Mouse (Mus musculus) natural killer cell, adult 2 months (primary cell): ENCODE results near the gene Rbks.
"Not testable (repeated sequence)": the region's sequence is repeated elsewhere in the genome, so short reads cannot be mapped to it uniquely, and the experiment has no call there.

Experiments
- DNase-seq, 2 experiments: peaks; one replicate each; pipeline ENCODE4 v3.0.0; 2022; ENCODE audit warnings: low spot score in 2 of 2

Rbks gene

DNA sequence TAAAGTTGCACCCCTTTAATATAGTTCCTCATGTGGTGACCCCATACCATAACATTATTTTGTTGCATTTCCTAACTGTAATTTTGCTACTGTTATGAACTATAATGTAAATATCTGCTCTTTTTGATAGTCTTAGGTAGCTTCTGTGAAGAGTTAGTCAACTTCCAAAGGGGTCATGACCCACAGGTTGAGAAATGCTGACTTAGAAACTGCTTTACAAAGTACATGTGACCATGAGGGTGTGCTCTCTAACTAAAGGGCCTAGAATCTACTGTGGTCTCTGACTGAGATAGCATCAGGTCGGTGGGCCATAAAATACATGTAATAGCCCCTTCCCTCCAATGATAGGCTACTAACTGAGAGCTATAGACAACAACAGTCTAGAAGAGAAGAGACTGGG is 19.4 kb downstream of the Rbks start:
- no peak for DNase-seq

DNA sequence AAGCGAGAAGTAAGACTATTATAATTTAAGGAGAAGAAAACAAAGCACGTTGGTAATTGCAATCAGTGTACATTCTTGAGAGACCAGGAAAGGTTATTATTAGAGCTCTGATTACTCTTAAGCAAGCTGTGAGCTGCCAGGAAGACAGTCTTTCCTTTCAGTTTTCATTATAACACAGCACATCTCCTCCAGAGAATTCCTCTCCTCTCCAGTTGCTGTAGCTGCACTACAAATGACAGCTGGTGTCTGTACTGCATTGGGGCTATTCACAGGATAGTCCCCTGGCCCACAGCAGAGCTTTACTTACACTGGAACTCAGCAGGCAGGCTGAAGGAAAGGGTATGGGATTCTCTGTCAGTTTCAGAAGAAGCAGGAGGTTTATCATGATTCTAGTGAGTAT is 24.0 kb downstream of the Rbks start:
- no peak for DNase-seq

DNA sequence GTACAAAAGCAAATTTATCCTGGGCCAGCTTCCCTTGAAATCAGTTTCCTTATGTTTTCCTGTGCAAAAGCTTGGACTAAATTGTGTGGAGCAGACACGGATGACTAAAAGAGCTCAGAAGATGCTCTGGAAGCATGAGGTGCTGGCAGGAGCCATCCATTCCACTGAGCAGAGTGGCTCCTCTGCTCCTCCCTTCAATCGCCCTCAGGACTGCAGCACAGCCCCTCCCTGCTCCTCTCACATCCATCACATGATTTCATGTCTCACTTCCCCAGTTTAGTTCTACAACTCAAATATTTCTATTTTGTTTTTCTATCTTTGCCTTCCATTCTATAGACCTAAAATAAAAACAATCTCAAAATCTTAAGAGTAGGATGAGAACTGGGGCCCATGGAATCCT is 26.3 kb downstream of the Rbks start:
- DNase-seq = no peak

DNA sequence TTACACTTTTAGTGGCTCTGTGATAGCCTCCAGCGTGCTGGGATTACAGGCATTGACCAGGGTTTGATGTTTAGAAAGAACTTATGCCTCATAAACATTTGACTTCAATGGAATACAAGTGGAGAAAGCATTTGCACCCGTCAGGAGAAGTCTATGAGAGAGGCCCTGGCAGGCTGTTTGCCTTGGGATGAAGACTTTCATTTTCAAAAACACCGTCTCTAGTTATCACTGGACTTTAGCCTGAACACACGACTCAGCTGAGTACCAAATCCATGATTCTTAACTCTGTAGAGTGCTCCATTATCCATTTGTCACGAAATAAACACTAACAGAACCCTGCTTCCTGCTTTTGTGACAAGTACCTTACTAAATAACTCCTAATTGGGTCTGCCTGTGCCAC is 27.4 kb downstream of the Rbks start:
- no peak for DNase-seq

DNA sequence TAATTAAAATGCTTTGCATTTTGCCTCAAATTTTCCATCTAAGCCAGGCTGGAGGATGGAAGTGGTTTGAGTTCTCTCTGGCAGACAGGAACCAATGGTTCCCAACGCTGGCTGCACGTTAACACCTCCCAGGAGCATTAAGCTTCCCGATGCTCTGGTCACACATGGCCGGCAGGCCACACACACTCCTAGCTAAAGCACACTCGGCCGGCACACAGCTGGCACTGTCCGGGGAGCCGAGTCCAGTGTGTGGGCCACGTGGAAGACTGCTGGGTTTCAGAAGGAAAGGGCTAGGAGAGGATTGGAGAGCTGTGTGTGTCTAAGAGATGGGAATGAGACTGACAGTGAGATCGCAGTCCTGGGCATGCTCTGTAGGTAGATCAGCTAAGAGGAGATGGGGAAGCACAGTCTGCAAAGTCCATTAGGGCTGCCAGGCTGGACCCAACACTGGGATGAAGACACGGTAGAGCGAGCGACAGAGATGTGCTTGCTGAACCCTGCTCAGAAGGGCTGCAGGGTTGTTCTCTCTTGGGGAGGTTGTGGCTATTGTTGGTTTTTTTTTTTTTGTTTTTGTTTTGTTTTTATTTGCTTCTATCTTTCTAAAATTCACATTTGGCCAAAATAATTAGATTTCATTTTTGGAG is 29.0 kb downstream of the Rbks start:
- no peak for DNase-seq

DNA sequence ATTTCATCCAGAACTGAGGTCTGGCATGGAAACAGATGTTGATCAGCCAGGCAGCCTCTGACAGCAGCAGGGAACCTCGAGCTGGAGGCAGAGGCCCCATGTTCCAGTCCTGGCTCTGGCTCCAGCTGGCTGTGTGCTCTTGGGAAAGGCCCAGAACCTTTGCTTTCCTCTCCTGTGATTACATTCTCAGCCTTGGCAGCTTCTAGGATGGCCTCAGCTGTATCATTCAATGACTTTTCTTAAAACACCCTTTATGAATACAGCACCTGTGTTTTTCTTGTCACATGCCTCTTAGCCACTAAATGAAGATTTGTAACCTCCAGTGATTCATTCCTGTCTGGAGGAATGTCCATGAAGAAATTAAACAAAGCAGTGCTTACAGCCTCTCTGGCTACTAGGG is 31.3 kb downstream of the Rbks start:
- DNase-seq = no peak

DNA sequence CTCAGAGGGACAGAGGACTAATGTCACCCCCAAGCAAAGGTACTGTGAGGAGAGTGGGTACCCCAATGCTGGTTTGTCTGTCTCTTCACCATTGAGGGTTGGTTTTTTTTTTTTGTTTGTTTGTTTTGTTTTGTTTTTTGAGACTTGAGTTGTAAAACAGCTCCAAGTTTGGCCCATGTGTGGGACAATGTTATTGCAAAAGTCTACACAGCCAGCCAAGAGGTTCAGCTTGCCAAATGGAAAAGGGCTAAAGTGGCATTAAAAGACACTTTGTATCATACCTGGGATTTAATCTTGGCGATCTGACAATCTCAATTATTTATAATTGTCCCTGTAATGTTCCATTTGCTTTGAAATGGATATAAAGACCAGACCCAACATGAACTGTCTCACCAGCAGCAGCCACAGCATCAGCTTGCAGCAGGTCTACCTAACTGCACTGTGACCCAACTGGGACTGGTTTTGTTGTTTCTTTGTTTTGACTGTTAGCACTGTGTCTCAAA is 41.7 kb downstream of the Rbks start:
- DNase-seq = no peak

DNA sequence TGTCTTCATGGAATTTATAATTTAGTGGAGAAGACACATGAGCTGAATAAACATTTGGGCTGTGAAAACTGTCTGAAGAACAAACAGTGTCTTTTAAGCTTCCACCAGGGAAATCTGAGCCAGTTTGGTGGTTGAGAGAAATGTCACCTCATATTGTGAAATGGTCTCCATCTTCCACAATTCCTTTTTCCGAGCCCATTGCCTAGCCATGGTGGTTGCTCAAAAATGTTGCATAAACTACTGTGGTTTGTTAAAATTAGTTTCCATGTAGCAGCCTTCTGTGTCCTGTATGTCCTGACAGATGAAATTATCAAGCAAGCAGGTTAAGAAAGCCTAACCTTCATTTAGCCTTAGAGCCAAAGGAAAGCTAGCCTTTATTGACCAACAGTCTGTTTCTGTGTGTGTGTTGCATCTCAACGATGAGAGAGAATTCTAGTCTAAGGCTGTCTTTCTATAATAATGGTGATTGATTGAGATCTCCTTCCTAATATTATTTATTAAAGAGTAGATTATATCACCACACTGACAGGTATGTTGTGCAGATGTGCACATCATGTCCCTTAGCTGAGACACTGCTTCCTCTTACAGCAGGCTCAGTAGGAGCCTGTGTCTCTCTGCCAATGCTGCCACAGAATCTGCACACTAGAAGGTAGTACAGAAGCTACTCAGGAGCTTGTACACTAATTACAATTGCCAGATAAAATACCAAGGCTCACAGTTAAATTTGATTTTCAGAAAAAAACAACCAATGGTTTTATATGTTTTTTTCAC is 46.7 kb downstream of the Rbks start:
- DNase-seq = no peak

DNA sequence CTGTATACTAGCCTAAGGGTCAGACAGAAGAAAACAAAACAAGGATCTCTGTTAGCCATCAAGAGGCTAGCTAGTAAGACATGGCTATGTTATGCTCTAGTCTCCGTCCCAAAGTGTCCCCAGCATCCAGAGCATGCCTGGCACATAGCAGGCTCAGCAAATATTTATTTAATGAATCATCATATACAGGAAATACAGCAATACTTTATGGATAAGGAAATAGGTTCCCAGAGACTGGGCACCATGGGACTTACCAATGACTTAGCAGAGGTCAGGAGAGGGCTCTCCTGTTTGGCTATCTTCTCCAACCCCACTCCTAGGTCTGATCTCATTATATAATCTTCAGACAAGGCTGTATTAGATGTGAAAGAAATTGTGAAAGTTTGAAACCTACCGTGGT is 50.1 kb downstream of the Rbks start:
- no peak for DNase-seq

DNA sequence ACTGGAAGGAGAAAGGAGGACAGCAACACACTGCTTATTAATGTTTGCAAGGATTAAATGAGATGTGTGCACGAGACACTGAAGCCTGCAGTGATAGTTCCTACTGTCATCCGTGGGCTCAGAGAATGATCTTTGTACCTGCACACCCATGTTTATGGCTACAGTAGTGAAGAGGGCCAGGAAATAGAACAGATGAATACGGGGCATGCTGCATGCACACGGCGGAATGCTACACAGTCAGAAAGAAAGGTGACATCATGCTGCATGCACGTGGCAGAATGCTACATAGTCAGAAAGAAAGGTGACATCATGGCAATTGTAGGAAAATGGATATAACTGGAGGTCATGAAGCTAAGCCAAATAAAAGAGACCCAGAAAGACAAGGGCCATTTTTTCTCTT is 50.9 kb downstream of the Rbks start:
- DNase-seq = no peak

DNA sequence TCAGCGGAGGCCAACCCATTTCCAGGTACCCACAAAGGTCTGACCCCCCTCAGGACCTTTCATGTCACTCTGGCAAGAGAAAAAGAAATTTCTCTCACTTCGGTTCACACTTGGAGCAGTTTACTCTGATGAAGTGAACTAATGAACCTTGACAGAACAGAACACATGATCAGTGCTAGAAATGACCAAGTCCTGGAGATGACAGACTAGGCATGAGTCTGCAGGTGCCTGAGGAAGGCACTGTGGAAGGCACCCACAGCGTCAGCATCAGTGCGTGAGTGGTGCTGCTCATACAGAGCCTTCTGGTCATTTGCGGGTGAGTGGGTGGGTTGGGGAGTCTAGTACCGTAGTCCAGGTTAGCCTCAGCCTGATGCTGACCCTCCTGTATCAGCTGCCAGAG is 51.6 kb downstream of the Rbks start:
- DNase-seq = no peak

DNA sequence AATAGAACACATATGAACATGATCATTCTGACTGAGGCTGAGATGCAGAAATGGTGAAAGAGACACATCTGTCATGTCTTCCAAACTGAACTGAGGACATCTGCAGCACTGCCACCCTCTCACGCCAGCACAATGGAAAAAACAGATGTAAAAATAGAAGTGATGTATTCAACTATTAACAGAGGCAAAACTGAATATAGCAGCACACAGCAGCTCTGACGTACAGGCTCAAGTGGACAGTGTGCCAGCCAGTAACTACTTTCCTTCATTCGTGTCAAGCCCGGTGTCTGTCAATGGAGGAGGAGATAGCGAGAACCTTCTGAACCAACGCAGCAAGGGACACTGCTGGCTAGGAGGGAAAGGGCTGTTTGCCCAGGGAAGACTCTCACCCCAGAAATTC is 52.6 kb downstream of the Rbks start:
- no peak for DNase-seq

DNA sequence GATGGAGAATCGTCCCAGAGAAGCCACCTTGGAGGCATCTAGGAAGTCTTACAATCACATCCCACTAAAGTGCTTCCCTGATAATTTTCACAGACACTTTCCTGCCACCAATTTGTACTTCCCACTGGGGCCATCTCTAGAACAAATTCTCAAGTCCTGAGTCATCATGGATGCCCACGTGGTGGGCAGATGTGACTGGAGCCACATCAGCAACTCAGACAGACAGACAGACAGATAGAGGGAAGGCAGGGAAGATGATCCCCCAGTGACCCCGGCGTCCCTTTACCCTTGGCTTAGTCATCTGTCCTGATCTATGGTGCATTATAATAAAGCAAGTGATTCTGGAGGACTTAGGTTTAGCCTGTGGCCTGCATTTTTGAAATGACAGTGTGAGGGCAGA is 53.2 kb downstream of the Rbks start:
- DNase-seq = no peak

DNA sequence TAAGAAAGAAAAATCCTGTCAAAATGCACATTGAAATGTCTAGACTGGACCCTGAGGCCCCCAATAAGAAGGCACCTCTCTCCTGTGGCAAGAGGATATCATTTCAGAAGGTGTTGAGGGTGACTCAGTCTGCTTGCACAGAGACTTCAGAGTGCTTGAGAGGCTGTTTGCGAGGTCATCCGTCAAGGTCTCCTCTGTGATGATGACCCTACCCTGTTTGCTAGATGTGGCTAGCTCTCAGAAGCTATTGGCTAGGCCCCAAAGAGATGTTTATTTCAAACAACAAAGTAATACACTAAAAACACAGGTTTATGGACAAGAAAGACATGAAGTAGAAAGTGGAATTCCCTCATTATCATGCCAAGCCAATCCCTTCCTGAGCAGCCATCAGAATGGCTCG is 55.1 kb downstream of the Rbks start:
- no peak for DNase-seq

DNA sequence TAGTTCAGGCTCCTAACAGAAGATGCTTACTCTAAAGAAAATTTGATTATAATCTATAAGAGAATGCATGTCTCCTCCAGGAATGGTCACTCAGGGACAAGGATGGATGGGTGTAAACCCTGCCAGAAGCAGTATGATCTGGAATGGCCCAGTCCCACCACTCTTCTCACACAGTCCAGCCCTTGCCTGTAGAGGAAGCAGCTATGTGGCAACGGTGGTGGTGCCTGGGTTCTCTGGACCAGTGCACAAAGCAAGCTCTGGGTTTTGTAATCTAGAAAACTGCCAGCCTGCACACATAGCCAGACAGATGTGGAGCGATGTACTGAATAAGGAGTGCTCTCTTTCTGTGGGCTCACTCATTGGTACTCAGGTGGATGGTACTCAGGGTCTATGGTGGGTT is 56.9 kb downstream of the Rbks start:
- no peak for DNase-seq

DNA sequence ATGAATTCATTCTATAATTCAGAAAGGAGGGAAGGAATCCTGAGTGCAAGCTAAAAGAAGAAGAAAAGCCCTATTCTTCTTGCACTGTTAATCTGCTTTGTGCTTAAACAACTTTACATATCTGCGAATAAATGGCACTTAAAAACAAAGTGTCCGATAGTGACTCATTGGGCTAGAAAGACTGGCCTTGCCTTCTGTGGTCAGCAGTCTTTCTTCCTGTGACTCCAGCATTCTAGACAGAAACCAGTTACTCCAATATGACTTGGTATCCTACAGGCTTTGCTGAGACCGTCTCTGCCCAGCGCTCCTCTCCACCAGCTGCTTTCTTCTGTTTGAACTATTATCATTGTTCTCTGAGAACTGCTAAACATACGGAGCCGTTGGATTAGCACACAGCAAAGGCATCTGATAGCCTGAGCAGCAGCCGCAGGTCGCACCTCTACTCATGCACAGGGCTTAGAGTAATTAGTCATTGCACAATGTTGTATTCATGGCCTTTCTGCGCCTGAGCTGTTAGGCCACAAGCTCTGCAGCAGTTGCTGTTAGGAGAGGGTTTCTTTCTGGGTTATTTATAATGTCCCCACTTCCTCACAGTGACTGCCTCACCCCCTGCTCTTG is 60.7 kb downstream of the Rbks start:
- DNase-seq = peak; percentile 46 to 68

DNA sequence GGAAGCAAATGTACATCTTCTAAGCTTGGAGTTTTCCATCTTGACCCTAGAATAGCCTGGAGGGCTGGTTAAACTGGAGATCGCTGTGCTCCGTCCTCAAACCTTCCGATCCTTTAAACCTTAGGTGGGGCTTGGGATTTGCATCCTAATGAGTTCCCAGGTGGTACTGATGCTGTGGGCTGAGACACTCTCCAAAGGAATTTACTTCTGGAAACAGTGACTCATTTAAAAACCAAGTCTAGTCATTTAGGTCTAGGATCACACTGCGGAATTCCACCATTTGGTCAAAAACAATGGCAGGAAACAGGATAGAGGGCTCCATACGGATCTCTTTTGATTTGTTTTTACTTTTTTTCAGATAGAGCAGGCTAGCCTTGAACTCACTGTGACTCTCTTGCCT is 62.7 kb downstream of the Rbks start:
- DNase-seq = no peak

DNA sequence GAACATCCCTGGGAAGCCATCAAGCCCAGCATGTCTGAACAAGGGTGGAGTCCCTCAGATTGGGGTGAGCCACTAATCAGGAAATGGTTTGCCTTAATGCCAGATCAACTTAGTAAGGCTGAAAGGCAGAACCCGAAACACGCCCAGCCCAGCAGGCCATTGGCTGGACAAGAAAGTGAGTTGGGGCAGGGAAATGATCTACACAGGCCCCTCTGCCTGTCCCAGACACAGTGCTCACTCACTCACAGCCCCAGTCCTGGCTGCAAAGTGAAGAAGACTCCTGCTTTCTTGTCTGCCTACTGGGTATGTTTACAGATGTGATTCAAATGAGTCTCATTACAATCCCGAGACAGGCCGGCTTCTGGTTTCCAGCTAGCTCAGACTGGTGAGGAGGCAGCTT is 63.3 kb downstream of the Rbks start:
- DNase-seq = no peak

DNA sequence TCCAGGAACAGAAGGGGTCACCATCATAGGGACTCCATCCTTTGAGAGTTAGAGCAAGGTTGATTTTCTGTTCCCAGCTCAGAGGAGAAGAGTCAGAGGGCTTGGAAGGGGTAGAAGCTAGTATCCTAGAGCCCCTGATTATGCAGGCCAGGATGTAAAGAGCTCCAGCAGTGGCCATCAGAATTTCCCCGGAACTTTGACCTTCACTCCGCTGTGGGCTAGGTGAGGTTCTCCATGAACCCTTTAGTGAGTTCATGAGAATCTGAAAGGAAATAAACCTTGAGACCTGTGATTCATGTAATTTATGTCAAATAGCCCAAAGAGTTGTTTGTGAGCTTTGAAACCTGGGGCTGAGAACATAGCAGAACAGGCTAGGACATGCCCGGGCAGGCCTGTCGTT is 66.3 kb downstream of the Rbks start:
- DNase-seq = not testable (repeated sequence)

DNA sequence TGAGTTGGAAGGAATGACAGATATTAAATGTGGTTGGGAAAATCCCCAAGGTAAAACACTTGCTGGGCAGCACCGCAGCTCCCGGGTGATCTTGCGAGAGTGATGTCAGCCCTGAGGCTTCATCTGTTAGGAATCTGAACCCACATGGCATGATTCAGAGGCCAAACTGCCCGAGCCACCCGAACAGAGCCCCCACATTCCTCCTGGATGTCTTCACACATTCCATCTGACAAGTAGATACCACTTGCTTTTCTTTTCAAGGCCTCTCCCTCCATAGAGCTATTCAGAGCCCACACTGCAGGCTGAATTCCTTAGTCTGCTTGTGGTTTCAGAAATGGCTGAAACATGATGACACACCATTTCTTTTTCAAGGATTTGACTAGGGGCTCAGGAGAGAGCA is 67.4 kb downstream of the Rbks start:
- no peak for DNase-seq

DNA sequence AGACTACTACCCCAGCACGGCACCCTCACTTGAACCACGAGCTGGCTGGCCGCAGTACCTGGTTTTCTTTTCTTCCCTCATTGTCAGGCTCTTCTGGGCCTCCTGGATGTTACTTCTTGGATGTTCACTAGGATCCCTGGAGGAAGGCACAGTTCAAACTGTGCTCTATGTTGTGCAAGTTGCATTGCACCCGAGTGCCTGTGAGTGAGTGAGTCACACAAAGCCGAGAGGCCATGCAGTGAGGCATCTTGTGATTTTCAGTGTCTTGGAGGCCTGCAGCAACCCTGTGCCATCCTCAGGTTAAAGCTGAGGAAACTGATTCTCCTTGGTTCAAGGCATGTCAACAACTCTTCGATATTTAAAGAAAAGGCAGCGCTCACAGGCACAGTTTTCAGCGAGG is 68.9 kb downstream of the Rbks start:
- no peak for DNase-seq

DNA sequence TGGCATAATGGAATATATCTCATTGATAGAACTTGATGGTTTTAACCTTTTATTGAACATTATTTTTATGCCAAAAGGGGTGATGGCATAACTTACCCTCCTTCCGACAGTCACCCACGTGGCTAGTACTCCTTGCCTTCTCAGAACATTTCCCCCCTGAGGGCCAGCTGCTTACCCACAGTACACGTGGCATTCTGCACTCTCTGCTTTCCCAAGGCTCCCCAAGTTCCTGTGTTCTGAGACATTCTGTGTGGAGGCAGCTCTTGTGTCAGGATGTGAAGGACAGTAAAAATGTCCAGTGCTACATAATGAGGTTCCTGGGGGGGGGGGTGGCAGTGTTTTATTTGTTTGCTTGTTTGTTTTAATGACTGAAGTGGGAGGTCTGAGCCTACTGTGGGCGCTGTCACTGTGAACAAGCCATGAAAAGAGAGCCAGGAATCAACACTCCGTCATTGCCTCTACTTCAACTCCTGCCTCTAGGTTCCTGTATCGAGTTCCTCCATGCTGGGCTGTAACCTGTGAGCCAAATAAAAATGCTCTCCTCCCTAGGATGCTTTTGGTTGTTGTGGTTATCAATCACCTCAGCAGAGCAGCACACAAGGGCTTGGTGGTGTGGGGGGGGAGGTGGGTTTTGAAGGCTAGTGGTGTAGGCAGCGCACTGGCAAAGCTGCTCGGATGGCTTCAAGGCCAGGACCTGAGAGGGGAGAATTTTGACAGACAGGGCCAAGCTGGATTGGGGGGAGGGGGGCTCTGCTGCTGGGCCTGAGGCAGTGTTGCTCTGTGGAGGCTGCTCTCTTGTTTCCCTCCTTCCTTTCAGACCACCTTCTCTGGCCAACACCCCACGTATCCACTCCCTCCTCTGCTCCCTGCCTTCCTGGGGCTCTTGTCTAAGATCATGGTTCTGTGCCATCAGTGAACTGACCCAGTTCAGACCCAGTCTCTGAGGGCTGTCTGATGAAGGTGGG is 69.6 kb downstream of the Rbks start:
- DNase-seq = no peak
